Mouse (Mus musculus): ENCODE results near the gene Rapgef3.

DNA sequence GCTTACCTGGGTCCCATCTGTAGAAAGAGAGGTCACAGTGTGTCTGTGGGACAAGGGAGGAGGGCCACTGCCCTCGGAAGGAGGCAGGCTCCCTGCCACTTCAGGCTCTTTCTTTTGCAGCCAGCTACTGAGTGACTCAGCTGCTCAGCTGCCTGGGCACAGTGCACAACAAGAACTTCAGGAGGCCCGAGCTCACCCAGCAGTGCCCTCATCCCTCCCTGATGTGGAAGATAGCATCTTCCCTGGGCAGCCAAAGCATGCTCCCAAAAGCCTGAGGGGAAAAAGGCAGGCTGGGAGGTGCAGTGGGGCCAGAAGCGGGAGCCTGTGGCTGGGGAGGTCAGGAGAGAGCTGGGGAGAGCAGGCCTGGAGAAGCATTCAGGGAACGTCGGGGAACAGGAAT lies 46.9 kb upstream of the Rapgef3 start:
- no peak for TF ChIP-seq CTCF (IDR thresholded peaks at IDR 0.05; ENCODE audit: extremely low read depth, insufficient read depth, low read length)
- TF ChIP-seq POLR2A (IDR thresholded peaks at IDR 0.05; ENCODE audit: extremely low read depth, insufficient read depth, low read length) = no peak
